Mouse (Mus musculus) erythroblast, embryonic 14.5 days (primary cell): Measurements from ENCODE around the gene Cct4.

Experiments
- GATA1 ChIP-seq: IDR thresholded peaks from 2 replicates; pipeline ENCODE4 v1.6.1; 2012; ENCODE audit warnings: low read length, inconsistent platforms, mixed read lengths
- TAL1 ChIP-seq: IDR thresholded peaks from 3 replicates; pipeline ENCODE4 v1.6.1; 2012; ENCODE audit warnings: low read length, inconsistent platforms, mixed read lengths

- TF ChIP-seq GATA1 (no peak), TAL1 (no peak)
Observed at GRCm38 (mm10) chr11:23023155-23023554, 32.8 kb downstream of the Cct4 start.
